Mouse (Mus musculus): ENCODE data around the gene Ldlrap1. TPM values are rescaled to one million over a fixed set of nuclear protein-coding genes. Genes with fewer than 3 reads are reported as not detected.

Gene Ldlrap1
- polyA plus RNA-seq, 1 experiment: 26.0 TPM

- Histone ChIP-seq H3K4me3 (ENCODE audit: control insufficient read depth, insufficient read depth, low read length) (no peak overlapping the region), H3K36me3 (ENCODE audit: control insufficient read depth, insufficient read depth, low read length) (no peaks in the 10 kb centered on the region), H3K27me3 (ENCODE audit: control insufficient read depth, insufficient read depth, low read length) (peaks cover 14% of the 10 kb centered on the region; the same call in 1 of the 2 replicates), H3K27ac (ENCODE audit: control insufficient read depth, insufficient read depth, low read length) (no peak overlapping the region), H3K4me1 (replicated peaks; ENCODE audit: control insufficient read depth, insufficient read depth, low read length) (peaks cover 19% of the 10 kb centered on the region)
- TF ChIP-seq POLR2A (IDR thresholded peaks at IDR 0.05; ENCODE audit: control insufficient read depth, extremely low read depth, insufficient read depth, low read length, poor library complexity) (no peak), CTCF (IDR thresholded peaks at IDR 0.05; ENCODE audit: borderline replicate concordance, control insufficient read depth, extremely low read depth, insufficient read depth, low read length, poor library complexity) (no peak)
- 84% methylated on average over 5 of the region's 5 CpGs for WGBS
- no peak for DNase-seq
These were observed 62.5 kb downstream of the Ldlrap1 start for GRCm38 (mm10) chr4:134705311-134705710.

GRCm38 (mm10) chr4:134704590-134704989 lies 63.2 kb downstream of the Ldlrap1 start:
- Histone ChIP-seq H3K27ac (ENCODE audit: control insufficient read depth, insufficient read depth, low read length) (no peak overlapping the region), H3K36me3 (ENCODE audit: control insufficient read depth, insufficient read depth, low read length) (no peaks in the 10 kb centered on the region), H3K27me3 (ENCODE audit: control insufficient read depth, insufficient read depth, low read length) (peaks cover 14% of the 10 kb centered on the region; the same call in 1 of the 2 replicates), H3K4me1 (replicated peaks; ENCODE audit: control insufficient read depth, insufficient read depth, low read length) (peaks cover 19% of the 10 kb centered on the region), H3K4me3 (ENCODE audit: control insufficient read depth, insufficient read depth, low read length) (peak overlapping the region; percentile 27)
- no peak for DNase-seq
- TF ChIP-seq POLR2A (IDR thresholded peaks at IDR 0.05; ENCODE audit: control insufficient read depth, extremely low read depth, insufficient read depth, low read length, poor library complexity) (no peak), CTCF (IDR thresholded peaks at IDR 0.05; ENCODE audit: borderline replicate concordance, control insufficient read depth, extremely low read depth, insufficient read depth, low read length, poor library complexity) (0 out of 2 replicates have a peak, but pooled peaks have one; percentile 1)
- 2% methylated on average over 20 of the region's 21 CpGs for WGBS

- peaks cover 14% of the 10 kb centered on the region; the same call in 1 of the 2 replicates for H3K27me3 ChIP-seq (ENCODE audit: control insufficient read depth, insufficient read depth, low read length)
- TF ChIP-seq CTCF (IDR thresholded peaks at IDR 0.05; ENCODE audit: borderline replicate concordance, control insufficient read depth, extremely low read depth, insufficient read depth, low read length, poor library complexity) (0 out of 2 replicates have a peak, but pooled peaks have one; percentile 9), POLR2A (IDR thresholded peaks at IDR 0.05; ENCODE audit: control insufficient read depth, extremely low read depth, insufficient read depth, low read length, poor library complexity) (peak; percentile 32; the same call in 1 of the 2 replicates)
These were observed 63.8 kb downstream of the Ldlrap1 start, which contains the start of gene Man1c1 for GRCm38 (mm10) chr4:134703835-134704546. Gene Man1c1, minus strand, starts transcription at chr4:134704290.

GRCm38 (mm10) chr4:134702981-134703834 lies 64.6 kb downstream of the Ldlrap1 start:
- H3K4me3 ChIP-seq (ENCODE audit: control insufficient read depth, insufficient read depth, low read length): peak overlapping the region; percentile 48
- WGBS: 1% methylated on average over 90 of the region's 90 CpGs
- H3K4me1 ChIP-seq (replicated peaks; ENCODE audit: control insufficient read depth, insufficient read depth, low read length): peaks cover 19% of the 10 kb centered on the region
- peaks cover 14% of the 10 kb centered on the region; the same call in 1 of the 2 replicates for H3K27me3 ChIP-seq (ENCODE audit: control insufficient read depth, insufficient read depth, low read length)
- H3K36me3 ChIP-seq (ENCODE audit: control insufficient read depth, insufficient read depth, low read length): no peaks in the 10 kb centered on the region
- no peak overlapping the region for H3K27ac ChIP-seq (ENCODE audit: control insufficient read depth, insufficient read depth, low read length)
- no peak for TF ChIP-seq CTCF (IDR thresholded peaks at IDR 0.05; ENCODE audit: borderline replicate concordance, control insufficient read depth, extremely low read depth, insufficient read depth, low read length, poor library complexity)
- no peak for TF ChIP-seq POLR2A (IDR thresholded peaks at IDR 0.05; ENCODE audit: control insufficient read depth, extremely low read depth, insufficient read depth, low read length, poor library complexity)
- peak; percentile 30 for DNase-seq

More at GRCm38 (mm10) chr4:134703835-134704546, 63.8 kb downstream of the Ldlrap1 start, which contains the start of gene Man1c1:
- H3K4me1 ChIP-seq (replicated peaks; ENCODE audit: control insufficient read depth, insufficient read depth, low read length): peaks cover 19% of the 10 kb centered on the region
- DNase-seq: peak; percentile 96
- H3K4me3 ChIP-seq (ENCODE audit: control insufficient read depth, insufficient read depth, low read length): peak within 1 kb of the TSS; percentile 48
- under 1% methylated on average over 81 of the region's 81 CpGs for WGBS
- no peak within 1 kb of the TSS for H3K27ac ChIP-seq (ENCODE audit: control insufficient read depth, insufficient read depth, low read length)
- H3K36me3 ChIP-seq (ENCODE audit: control insufficient read depth, insufficient read depth, low read length): no peaks in the 10 kb centered on the region

- peak; percentile 93 for TF ChIP-seq CTCF (IDR thresholded peaks at IDR 0.05; ENCODE audit: borderline replicate concordance, control insufficient read depth, extremely low read depth, insufficient read depth, low read length, poor library complexity)
- no peak for TF ChIP-seq POLR2A (IDR thresholded peaks at IDR 0.05; ENCODE audit: control insufficient read depth, extremely low read depth, insufficient read depth, low read length, poor library complexity)
- no peak overlapping the region for H3K27ac ChIP-seq (ENCODE audit: control insufficient read depth, insufficient read depth, low read length)
These were observed 65.9 kb downstream of the Ldlrap1 start for GRCm38 (mm10) chr4:134701934-134702333.

GRCm38 (mm10) chr4:134700911-134701310 lies 66.9 kb downstream of the Ldlrap1 start:
- 95% methylated on average over 2 of the region's 2 CpGs for WGBS
- Histone ChIP-seq H3K36me3 (ENCODE audit: control insufficient read depth, insufficient read depth, low read length) (no peaks in the 10 kb centered on the region), H3K27me3 (ENCODE audit: control insufficient read depth, insufficient read depth, low read length) (peaks cover 14% of the 10 kb centered on the region; the same call in 1 of the 2 replicates), H3K4me3 (ENCODE audit: control insufficient read depth, insufficient read depth, low read length) (no peak overlapping the region), H3K27ac (ENCODE audit: control insufficient read depth, insufficient read depth, low read length) (no peak overlapping the region), H3K4me1 (replicated peaks; ENCODE audit: control insufficient read depth, insufficient read depth, low read length) (peaks cover 19% of the 10 kb centered on the region)
- no peak for TF ChIP-seq POLR2A (IDR thresholded peaks at IDR 0.05; ENCODE audit: control insufficient read depth, extremely low read depth, insufficient read depth, low read length, poor library complexity)
- TF ChIP-seq CTCF (IDR thresholded peaks at IDR 0.05; ENCODE audit: borderline replicate concordance, control insufficient read depth, extremely low read depth, insufficient read depth, low read length, poor library complexity): no peak
- no peak for DNase-seq

More at GRCm38 (mm10) chr4:134701934-134702333, 65.9 kb downstream of the Ldlrap1 start:
- H3K4me1 ChIP-seq (replicated peaks; ENCODE audit: control insufficient read depth, insufficient read depth, low read length): peaks cover 19% of the 10 kb centered on the region
- peak; percentile 67 for DNase-seq
- 40% methylated on average over 6 of the region's 6 CpGs for WGBS
- peaks cover 14% of the 10 kb centered on the region; the same call in 1 of the 2 replicates for H3K27me3 ChIP-seq (ENCODE audit: control insufficient read depth, insufficient read depth, low read length)
- H3K4me3 ChIP-seq (ENCODE audit: control insufficient read depth, insufficient read depth, low read length): no peak overlapping the region
- H3K36me3 ChIP-seq (ENCODE audit: control insufficient read depth, insufficient read depth, low read length): no peaks in the 10 kb centered on the region
